Mouse (Mus musculus) heart, embryonic 15.5 days (tissue): ENCODE data around the gene Gm4450. TPM values are rescaled to one million over a fixed set of nuclear protein-coding genes. Genes with fewer than 3 reads are reported as not detected.
"Not testable (repeated sequence)": the region's sequence is repeated elsewhere in the genome, so short reads cannot be mapped to it uniquely, and the experiment has no call there.

Experiments used
- ATAC-seq: fragments of 200-750 bp; cut with Nextera tagmentation; replicated peaks from 2 replicates; pipeline ENCODE4 v1.8.0; 2017; ENCODE audit warnings: low read depth, moderate TSS enrichment; ENCODE audit not compliant: insufficient number of reproducible peaks, insufficient read depth, low FRiP score
- H3K27ac ChIP-seq: fragments of 300-500 bp; sonication (generic); 2 replicates; pipeline ENCODE4 v1.5.1; 2015; ENCODE audit warnings: mild to moderate bottlenecking, inconsistent platforms
- H3K27me3 ChIP-seq: fragments of 300-500 bp; sonication (generic); 2 replicates; pipeline ENCODE4 v1.6.1; 2015; ENCODE audit warnings: inconsistent platforms
- H3K36me3 ChIP-seq: fragments of 300-500 bp; sonication (generic); 2 replicates; pipeline ENCODE4 v1.6.1; 2015; ENCODE audit warnings: mild to moderate bottlenecking, inconsistent platforms
- H3K4me1 ChIP-seq: fragments of 300-500 bp; sonication (generic); replicated peaks from 2 replicates; pipeline ENCODE4 v1.6.1; 2015; ENCODE audit warnings: inconsistent platforms
- H3K4me2 ChIP-seq: fragments of 300-500 bp; sonication (generic); 2 replicates; pipeline ENCODE4 v1.6.1; 2015; ENCODE audit warnings: inconsistent platforms, mild to moderate bottlenecking, moderate library complexity
- H3K4me3 ChIP-seq: fragments of 300-500 bp; sonication (generic); 2 replicates; pipeline ENCODE4 v1.5.1; 2015; ENCODE audit warnings: mild to moderate bottlenecking, inconsistent platforms
- H3K9ac ChIP-seq: fragments of 300-500 bp; sonication (generic); 2 replicates; pipeline ENCODE4 v1.6.1; 2015; ENCODE audit warnings: mild to moderate bottlenecking, inconsistent platforms
- H3K9me3 ChIP-seq: fragments of 300-500 bp; sonication (generic); replicated peaks from 2 replicates; pipeline ENCODE4 v1.6.1; 2016; ENCODE audit warnings: inconsistent platforms
- WGBS: fragments of 180-500 bp; shearing (Covaris S2); methylation state at CpG from one replicate; pipeline ENCODE4 v1.1.7; 2015; ENCODE audit warnings: mixed read lengths; 5-methylcytosine and 5-hydroxymethylcytosine counted together
- polyA plus RNA-seq: library from polyadenylated mRNA; unstranded; fragments of >200 nt; fragmentation: Nextera tagmentation; extraction: Ambion mirVana; gene quantifications from 2 replicates; pipeline ENCODE4 v1.2.1, GENCODE M21; 2015

The Gm4450 gene
- not detected in 2 replicates for polyA plus RNA-seq

DNA sequence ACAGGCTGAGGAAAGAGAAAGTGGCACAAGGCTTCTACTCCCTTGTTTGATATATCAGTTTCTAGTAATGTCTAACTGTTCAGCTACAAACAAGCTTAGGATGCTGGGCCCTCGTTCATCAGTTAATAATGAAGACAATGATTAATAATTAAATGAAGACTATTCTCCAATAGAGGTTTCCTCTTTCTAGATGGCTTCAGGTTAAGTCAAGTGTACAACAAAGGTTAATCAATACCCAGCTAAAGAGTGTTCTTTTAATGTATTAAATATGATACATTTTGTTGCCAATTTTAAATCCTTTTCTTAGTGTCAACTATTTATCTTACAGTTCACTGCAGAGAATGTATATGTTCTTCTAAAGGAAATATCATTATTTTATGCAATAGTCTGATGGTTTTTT is at the start of gene Gm4450:
TSS of gene Gm4450 (minus strand) at position 101 of the 400 bp plus-strand sequence.
- not testable (repeated sequence) for H3K4me3 ChIP-seq, H3K4me1 ChIP-seq, H3K27me3 ChIP-seq, H3K9me3 ChIP-seq, H3K4me2 ChIP-seq, H3K9ac ChIP-seq, H3K27ac ChIP-seq, H3K36me3 ChIP-seq, ATAC-seq
- 50% methylated on average over 1 of the region's 1 CpGs for WGBS

DNA sequence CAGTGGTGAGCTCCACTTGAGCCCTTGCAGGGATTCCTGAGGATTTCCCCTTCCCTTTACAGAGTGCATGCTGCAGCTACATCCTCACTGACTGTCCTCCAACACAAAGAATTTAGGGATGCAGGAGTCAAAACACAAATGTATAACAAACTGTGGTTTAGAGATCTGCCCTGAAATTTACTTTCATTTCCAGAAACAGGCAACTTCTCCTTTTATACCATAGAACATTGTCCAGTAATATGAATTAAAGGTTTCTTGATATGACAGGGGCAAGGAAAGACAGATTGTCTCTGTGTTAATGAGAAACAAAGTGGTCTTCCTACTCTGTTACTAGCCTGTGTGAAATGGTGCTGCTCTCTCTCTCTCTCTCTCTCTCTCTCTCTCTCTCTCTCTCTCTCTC is 40.5 kb upstream of the Gm4450 start:
- not testable (repeated sequence) for H3K4me3 ChIP-seq, H3K27ac ChIP-seq, H3K27me3 ChIP-seq, H3K9ac ChIP-seq, H3K4me1 ChIP-seq, H3K9me3 ChIP-seq, H3K4me2 ChIP-seq, H3K36me3 ChIP-seq, ATAC-seq

DNA sequence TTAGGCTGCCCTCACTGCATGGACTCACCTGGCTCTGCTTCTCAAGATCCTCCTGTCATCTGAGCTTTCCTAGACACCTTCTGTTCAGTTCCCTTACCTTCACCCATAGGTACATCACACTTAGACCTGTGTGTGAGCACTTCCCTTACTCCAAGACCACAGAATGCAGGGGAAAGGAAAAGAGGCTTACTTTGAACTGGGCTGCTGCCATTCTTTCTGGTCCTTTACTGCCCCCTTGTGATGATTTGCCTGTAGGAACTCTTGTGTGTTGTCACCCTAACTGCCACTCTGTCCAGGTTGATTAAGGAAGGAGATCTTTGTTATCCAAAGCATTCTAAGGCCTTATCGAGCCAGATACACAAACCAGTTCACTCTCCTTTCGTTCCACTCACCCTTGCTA is 39.8 kb upstream of the Gm4450 start:
- H3K9me3 ChIP-seq, H3K36me3 ChIP-seq, ATAC-seq, H3K4me2 ChIP-seq, H3K4me1 ChIP-seq, H3K9ac ChIP-seq, H3K27me3 ChIP-seq, H3K27ac ChIP-seq, H3K4me3 ChIP-seq: not testable (repeated sequence)
- WGBS: no CpG with 5 or more reads among the region's 2 CpGs

DNA sequence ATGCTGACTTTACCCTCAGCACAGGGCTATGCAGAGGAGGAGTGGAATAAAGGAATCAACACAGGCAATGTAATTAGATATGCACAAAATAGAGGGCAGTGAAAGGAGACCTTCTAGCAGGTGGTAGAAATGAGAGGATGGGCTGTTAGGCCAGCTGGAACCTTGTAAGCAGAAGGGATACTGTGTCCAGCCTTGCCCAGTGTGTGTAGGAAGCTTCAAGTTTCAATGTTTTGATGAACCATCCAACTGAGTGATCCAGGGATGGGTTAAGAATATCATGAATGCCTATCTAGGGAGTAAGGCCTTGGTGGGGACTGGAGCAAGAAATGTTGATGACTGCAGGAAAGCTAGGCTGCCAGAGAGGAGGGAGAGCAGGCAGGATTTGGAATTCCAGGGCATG is 38.1 kb upstream of the Gm4450 start:
- not testable (repeated sequence) for H3K4me3 ChIP-seq, H3K4me1 ChIP-seq, ATAC-seq, H3K9me3 ChIP-seq, H3K27me3 ChIP-seq, H3K9ac ChIP-seq, H3K4me2 ChIP-seq, H3K36me3 ChIP-seq, H3K27ac ChIP-seq

DNA sequence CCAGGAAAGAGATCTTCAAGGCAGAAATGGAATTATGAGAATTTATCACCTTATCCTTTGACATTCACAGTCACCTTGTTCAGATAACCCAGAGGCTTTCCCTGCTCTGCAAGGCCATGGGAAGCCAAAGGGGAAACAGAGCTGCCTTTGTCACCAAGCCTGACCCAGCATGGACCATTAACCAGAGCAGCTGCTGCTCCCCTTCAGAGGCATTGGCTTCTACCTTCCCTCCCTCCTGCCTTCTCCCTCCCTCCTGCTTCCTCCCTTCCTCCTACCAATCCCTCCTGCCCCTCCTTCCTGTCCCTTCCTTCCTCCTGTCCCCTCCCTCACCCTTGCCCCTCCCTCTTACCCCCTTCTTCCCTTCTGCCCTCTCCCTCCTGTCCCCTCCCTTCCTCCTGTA is 37.3 kb upstream of the Gm4450 start:
- ATAC-seq, H3K27me3 ChIP-seq, H3K27ac ChIP-seq, H3K9ac ChIP-seq, H3K36me3 ChIP-seq, H3K4me1 ChIP-seq, H3K4me2 ChIP-seq, H3K9me3 ChIP-seq, H3K4me3 ChIP-seq: not testable (repeated sequence)

DNA sequence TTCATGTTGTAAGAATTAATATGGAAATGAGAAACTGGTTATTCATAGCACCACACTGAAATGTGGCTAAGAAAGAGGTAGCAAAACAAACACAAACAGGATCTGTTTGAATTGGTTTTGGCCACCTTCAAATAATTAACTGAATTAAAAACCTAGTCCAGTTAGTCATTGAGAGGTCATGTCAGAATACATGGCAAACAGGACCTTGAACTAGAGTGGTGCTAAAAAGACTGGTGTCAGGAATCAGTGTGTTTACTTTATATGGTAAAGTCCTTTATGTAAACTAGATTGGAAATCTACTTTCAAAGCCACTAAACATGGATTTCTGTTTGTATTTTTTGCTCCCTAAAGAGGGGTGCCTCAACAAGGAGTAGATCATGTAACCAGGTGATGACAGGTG is 14.6 kb upstream of the Gm4450 start:
- H3K4me1 ChIP-seq, H3K4me2 ChIP-seq, H3K9me3 ChIP-seq, H3K36me3 ChIP-seq, H3K9ac ChIP-seq, H3K27me3 ChIP-seq, H3K4me3 ChIP-seq, ATAC-seq, H3K27ac ChIP-seq: not testable (repeated sequence)

DNA sequence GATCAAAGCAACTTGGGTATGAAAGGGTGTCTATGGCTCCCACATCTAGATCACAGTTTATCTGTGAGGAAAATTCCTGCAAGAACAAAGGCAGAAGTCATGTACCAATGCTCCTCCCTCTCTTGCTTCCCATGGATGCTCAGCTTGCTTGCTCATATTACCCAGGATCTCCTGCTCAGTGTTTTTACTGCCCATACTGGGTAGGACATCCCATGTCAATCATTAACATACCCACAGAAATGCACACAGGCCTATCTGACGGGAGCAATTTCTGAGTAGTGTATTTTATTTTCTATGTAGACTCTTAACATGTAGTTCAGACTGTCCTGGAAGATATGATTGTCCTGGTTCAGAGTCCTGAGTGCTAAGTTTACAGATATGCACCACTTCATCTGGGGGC is 14.1 kb upstream of the Gm4450 start:
- not testable (repeated sequence) for H3K36me3 ChIP-seq, H3K4me3 ChIP-seq, H3K4me1 ChIP-seq, H3K4me2 ChIP-seq, H3K9ac ChIP-seq, ATAC-seq, H3K9me3 ChIP-seq, H3K27ac ChIP-seq, H3K27me3 ChIP-seq
- no CpG with 5 or more reads among the region's 1 CpGs for WGBS

DNA sequence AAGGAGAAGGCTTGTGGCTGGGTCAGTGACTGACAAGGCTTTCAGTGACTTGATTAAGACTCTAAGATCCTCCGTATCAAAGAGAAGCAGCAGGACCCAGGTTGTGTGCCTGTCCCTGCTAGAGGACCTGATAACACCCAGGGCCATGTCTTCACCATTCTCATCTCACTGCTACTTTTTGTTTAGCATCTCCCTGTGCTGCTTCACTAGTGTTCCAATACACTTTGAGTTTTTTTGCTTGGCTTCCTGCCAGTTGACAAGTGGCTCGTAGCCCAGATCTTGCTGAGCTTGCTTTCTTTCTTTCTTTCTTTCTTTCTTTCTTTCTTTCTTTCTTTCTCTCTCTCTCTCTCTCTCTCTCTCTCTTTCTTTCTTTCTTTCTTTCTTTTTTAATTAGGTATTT is 12.4 kb upstream of the Gm4450 start:
- not testable (repeated sequence) for H3K36me3 ChIP-seq, ATAC-seq, H3K4me1 ChIP-seq, H3K4me3 ChIP-seq, H3K27me3 ChIP-seq, H3K27ac ChIP-seq, H3K4me2 ChIP-seq, H3K9ac ChIP-seq, H3K9me3 ChIP-seq
- WGBS: 20% methylated on average over 1 of the region's 2 CpGs

DNA sequence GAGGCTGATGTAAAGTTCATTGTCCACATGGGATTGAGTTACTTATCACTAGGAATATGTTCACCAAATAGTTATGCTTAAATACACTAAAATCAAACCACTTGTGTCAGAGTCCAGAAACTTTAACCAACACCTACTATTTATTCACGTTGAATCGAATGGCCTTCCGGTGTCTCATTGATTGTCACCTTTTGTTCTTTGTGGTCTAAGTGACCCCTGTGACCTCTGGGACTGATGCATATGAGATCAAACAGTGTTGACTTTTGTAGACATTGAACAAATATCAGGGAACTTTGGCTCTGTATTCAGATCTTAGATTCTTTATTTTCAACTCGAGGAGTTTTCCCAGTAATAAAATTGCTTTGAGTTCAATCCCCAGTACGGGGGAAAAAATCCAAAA is 3.1 kb downstream of the Gm4450 start:
- H3K4me1 ChIP-seq, H3K27me3 ChIP-seq, H3K4me2 ChIP-seq, H3K9me3 ChIP-seq, H3K9ac ChIP-seq, ATAC-seq, H3K4me3 ChIP-seq, H3K36me3 ChIP-seq, H3K27ac ChIP-seq: not testable (repeated sequence)
- WGBS: 81% methylated on average over 5 of the region's 5 CpGs

DNA sequence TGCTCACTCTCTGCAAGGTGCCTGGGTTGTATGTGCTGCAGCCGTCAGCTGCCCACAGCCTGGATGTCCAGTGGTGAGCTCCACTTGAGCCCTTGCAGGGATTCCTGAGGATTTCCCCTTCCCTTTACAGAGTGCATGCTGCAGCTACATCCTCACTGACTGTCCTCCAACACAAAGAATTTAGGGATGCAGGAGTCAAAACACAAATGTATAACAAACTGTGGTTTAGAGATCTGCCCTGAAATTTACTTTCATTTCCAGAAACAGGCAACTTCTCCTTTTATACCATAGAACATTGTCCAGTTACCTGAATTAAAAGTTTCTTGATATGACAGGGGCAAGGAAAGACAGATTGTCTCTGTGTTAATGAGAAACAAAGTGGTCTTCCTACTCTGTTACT is 13.0 kb downstream of the Gm4450 start:
- H3K27ac ChIP-seq, ATAC-seq, H3K9me3 ChIP-seq, H3K4me3 ChIP-seq, H3K9ac ChIP-seq, H3K4me2 ChIP-seq, H3K27me3 ChIP-seq, H3K4me1 ChIP-seq, H3K36me3 ChIP-seq: not testable (repeated sequence)
- WGBS: 80% methylated on average over 1 of the region's 1 CpGs

DNA sequence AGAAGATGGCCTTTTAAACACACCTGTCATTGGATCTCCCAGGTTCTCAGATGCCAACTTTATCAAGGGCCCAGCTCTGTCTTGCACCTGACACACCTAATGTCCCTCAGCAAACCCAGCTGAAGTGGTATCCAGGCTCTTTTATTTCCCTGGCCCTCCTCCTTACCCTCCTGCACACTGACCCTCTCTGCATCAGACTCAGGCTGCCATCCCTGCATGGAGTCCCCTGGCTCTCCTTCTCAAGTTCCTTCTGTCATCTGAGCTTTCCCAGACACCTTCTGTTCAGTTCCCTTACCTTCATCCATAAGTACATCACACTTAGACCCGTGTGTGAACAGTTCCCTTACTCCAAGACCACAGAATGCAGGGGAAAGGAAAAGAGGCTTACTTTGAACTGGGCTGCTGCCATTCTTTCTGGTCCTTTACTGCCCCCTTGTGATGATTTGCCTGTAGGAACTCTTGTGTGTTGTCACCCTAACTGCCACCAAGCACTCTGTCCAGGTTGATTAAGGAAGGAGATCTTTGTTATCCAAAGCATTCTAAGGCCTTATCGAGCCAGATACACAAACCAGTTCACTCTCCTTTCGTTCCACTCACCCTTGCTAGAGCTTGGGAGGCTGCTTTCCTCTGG is 13.7 kb downstream of the Gm4450 start:
- not testable (repeated sequence) for H3K4me3 ChIP-seq, H3K36me3 ChIP-seq, H3K4me2 ChIP-seq, H3K4me1 ChIP-seq, H3K27me3 ChIP-seq, H3K9me3 ChIP-seq, H3K9ac ChIP-seq, H3K27ac ChIP-seq, ATAC-seq
- 8% methylated on average over 3 of the region's 3 CpGs for WGBS

DNA sequence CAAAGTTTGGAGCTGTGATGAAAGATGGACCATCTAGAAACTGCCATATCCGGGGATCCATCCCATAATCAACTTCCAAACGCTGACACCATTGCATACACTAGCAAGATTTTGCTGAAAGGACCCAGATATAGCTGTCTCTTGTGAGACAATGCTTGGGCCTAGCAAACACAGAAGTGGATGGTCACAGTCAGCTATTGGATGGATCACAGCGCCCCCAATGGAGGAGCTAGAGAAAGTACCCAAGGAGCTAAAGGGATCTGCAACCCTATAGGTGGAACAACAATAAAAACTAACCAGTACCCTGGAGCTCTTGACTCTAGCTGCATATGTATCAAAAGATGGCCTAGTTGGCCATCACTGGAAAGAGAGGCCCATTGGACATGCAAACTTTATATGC is 14.7 kb downstream of the Gm4450 start:
- H3K9me3 ChIP-seq, H3K4me1 ChIP-seq, ATAC-seq, H3K4me2 ChIP-seq, H3K27me3 ChIP-seq, H3K9ac ChIP-seq, H3K4me3 ChIP-seq, H3K36me3 ChIP-seq, H3K27ac ChIP-seq: not testable (repeated sequence)
- WGBS: 46% methylated on average over 3 of the region's 3 CpGs

DNA sequence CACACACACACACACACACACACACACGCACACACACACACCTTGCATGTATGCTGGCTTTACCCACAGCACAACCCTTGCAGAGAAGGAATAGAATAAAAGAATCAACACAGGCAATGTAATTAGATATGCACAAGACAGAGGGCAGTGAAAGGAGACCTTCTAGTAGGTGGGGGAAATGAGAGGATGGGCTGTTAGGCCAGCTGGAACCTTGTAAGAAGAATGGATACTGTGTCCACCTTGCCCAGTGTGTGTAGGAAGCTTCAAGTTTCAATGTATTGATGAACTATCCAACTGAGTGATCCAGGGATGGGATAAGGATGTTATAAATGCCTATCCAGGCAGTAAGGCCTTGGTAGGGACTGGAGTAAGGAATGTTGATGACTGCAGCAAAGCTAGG is 21.9 kb downstream of the Gm4450 start:
- no peak overlapping the region for H3K9ac ChIP-seq
- 82% methylated on average over 1 of the region's 1 CpGs for WGBS
- no peak overlapping the region for H3K4me2 ChIP-seq
- H3K36me3 ChIP-seq: no peaks in the 10 kb centered on the region
- H3K4me1 ChIP-seq: no peaks in the 10 kb centered on the region
- ATAC-seq: no peak
- no peaks in the 10 kb centered on the region for H3K27me3 ChIP-seq
- H3K9me3 ChIP-seq: no peaks in the 10 kb centered on the region
- no peak overlapping the region for H3K27ac ChIP-seq
- no peak overlapping the region for H3K4me3 ChIP-seq
